Mouse (Mus musculus): ENCODE data around the gene Pcca.

Gene Pcca

DNA sequence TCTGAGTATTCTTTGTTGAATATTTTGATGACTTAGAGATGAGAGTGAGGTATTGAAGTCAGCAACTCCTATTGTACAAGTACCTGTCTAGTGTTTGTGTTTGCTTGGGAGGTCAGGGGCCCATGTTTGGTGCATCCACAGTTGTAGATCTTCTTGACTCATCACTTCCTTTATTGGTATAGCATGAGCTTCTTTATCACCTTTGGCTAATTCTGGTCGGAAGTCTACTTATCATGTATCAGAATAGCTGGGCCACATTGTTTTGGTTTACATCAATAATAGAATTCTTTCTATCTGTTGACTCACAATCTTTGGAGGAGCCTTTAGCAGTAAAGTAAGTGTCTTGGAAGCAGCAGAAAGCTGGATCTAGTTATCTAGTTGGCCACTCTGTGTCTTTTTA lies 108.3 kb downstream of the Pcca start:
- no peak for DNase-seq (ENCODE audit: low read depth, low spot score)

DNA sequence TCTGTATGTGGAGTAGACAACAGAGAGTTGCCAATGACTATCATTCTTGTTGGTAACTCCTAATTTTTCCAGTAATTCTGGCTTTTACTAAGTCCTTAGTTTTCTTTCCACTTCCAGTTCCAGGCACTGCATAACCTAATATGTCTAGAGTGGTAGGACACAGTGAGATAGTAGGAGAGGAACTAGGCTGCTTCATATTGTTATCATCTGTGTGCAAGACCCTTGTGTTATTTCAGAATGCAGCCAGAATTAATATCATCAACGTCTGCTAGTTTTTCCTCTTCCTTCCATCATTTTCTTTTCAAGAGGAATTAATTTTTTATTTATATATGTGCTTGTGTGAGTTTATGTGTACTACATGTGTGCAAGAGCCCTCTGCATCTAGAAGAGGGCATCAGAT lies 114.1 kb downstream of the Pcca start:
- DNase-seq (ENCODE audit: low read depth, low spot score), result no peak

DNA sequence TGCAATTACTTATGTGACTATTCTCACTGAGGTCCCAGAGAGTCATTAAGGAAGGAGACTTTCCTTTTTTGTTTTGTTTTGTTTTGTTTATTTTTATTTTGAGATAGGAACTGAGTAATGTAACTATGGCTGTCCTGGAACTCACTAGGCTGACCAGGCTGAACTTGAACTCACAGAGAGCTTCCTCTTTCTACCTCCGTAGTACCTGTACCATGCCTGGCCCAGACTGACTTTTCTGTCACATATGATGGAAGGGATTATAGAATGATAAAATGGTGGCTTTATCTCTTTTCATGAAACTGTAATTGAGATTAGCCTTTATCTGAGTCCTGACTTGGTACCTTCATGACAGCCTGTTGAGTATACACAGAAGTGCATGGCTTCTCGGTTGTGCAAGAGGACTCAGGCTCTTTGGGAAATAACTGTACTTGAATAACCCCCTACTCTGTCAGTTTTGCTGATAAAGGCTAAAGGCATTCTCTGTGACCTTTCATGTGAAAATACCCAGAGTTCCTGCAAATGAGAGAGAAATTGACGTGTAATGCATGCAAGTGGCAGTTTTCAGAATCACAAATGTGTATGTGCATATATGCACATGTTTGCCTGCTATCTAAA lies 115.3 kb downstream of the Pcca start:
- no peak for DNase-seq (ENCODE audit: low read depth, low spot score)

DNA sequence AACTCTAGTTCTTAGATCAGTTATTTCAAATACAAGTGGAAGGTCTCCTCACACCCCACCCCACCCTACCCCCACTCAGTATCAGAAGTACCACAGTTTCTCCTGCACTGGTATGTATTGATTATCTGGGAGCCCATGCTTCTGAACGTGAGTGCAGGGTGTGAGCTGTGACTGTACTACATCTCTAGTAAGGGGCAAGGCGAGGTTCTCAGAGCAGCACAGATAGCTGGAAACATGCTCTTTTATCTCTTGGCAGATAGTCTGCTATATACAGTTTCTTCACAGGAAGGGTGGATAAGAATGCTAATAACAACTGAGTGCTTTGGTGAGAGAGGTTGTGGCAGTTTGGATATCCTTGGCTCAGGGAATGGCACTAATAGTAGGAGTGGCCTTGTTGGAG lies 117.6 kb downstream of the Pcca start:
- no peak for DNase-seq (ENCODE audit: low read depth, low spot score)

DNA sequence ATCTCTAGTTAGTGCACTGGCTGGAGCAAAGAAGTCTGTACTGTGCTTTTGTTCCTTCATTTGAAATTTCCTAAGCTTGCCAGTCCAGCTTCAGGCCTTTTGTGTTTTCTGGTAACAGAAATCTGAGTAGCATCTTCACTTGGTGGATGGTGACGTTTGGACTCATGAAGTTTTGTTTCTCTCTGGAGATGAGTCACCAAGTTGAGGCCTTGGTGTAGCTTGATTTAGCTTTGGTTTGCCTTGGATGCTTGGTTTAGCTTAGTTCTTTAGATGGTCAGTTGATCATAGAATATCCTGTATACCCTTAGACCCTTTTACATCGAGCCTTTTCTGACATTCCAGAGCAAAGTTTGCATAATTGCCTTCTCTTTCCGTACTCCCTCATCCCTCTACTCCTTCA lies 141.5 kb downstream of the Pcca start:
- DNase-seq (ENCODE audit: low read depth, low spot score), result no peak

DNA sequence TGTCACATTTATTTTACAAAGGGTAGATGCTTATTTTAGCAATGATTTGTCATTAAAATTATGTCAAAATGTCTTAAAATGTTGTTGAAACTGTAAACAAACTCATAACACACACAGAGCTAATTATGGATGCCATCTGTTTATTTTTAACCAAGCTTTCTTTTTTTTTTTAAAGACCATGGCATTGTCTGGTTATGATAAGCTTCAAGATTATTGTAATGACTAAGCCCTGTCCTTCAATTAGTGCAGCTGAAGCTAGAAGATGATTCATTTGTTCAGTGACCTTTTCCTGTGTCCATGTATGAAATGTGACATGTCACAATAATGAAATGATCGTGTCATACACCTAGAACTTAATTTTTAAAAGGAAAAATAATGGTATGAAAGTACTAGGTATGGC lies 149.5 kb downstream of the Pcca start:
- no peak for DNase-seq (ENCODE audit: low read depth, low spot score)

DNA sequence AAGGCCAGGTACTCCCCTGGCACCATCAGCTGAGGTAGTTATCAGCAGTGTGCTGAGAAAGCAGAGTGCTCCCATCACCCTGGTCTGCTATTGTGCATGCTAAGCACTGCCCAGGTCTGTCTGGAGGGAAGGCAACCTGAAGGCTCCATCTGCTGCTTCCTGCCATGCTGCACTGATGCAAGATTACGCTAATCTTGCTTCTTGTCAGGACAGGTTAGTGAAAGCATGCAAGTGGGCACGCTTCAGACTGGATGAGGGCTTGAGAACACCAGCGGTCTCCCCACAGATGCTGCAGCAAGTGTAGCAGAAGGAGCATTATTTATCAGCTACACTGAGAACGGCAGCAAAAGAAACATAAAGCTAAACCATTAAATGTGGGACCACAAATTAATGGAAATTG lies 150.1 kb downstream of the Pcca start:
- no peak for DNase-seq (ENCODE audit: low read depth, low spot score)

DNA sequence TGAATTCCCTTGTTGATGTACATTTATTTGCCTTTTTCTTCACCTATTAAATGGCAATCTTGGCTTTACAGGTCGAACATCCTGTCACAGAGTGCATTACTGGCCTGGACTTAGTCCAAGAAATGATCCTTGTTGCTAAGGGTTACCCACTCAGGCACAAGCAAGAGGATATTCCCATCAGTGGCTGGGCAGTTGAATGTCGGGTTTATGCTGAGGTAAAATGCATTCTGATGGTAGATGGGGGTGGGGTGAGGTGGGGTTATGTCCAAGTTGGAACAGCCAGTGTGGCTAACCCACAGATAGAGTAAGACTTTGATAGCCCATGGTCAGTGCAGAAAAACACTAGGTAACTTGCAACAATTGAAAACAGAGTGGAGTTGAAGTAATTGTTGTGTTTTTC lies 150.7 kb downstream of the Pcca start:
- no peak for DNase-seq (ENCODE audit: low read depth, low spot score)

DNA sequence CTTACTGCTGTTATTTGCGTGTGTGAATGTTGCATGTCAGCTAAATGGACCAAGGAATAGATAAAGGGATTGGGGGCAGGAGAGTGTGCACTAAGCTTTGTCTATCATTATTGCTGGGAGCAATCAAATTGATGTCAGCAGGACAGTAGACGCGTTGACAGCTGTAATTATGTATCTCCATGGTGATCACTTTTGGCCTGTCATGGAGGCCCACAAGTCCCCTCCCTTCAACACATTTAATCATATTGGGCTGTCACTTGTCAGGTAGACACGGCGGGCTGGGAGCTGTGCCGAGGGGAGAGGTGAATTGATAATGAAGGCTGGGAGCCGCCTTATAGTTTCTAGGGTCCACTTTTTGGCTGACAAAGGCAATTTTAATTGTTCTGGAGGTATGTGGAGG lies 153.3 kb downstream of the Pcca start:
- DNase-seq (ENCODE audit: low read depth, low spot score), result no peak

DNA sequence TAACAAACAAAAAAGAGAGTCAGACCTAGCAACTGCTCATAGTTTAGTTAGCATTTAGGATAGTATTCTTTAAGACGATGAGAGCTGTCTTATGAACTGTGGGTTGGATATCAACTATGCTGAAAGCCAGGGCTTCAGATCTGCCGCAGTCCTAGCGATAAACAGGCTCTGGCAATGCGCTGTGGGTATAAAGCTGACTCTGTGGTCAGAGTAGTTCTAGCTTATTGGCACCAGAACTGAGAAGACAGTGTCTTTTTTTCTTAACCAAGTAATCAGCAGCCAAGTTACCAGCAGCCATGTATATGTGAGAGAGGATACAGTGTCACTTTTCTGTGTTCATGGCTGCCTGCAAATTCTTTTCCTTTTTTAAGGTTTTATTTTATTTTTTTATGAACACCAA lies 154.3 kb downstream of the Pcca start:
- DNase-seq (ENCODE audit: low read depth, low spot score), result no peak

DNA sequence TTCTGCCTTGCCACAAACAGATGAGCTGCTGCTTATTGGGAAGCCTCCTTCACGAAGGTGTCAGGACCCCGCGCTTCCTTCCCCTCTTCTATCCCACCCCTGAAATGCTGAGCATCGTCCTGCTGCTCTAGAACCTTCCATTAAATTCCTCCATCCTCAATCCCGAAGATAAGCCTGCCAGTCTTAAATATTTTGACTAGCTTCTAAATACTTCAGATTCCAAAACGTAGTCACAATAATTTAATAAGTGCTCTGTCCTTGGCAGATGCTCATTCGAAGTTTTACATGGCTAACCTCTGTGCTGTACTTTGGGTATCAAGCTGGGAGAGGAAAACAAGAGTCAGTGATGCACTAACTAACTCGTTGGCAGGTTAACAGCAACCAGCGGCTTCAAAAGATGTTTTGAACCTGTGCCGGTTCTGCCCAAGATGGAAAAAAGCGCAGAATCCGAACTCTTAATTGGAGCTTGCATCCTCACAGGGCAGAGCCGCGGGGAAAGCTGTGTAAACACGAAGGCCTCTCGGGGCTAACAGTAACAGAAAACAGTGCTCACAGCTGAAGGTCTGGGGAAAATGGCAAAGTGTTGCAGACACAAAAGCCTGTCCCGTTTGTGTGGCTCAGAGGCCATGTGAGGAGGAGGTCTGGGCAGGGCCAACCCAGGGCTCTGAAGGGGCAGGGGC lies 155.2 kb downstream of the Pcca start:
- no peak for DNase-seq (ENCODE audit: low read depth, low spot score)

DNA sequence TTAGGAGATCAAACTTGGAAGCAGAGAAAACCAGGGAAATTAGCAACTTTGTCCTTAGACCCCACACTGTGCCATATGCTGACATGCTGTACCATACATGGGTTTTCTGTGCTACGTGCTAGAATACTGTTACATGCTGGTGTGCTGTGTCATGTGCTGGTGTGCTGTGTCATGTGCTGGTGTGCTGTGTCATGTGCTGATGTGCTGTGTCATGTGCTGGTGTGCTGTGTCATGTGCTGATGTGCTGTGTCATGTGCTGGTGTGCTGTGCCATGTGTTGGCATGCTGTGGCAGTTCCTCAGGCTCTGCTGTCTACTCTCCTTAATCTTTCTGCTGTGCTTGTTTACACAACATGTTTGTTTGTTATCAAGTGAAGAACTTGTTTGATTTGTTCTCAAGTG lies 157.4 kb downstream of the Pcca start:
- DNase-seq (ENCODE audit: low read depth, low spot score), result no peak

DNA sequence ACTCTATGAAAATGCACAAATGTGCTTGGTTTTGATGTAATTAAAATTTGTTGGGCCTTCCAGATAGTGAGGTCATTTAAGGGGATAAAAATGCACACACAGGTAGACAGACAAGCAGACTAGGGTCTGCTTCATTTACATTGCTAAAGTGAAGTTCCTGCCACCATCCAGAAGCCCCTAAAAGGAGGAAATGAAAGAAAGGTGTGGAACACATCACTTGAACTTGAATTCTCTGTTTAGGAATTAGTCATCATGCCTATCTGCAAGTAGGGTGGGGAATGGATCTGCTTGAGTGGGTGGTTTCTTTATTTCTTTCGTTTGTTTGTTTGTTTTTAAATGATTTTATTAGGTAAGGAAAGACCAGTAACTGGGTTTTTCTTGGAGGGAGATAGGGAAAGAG lies 166.2 kb downstream of the Pcca start:
- no peak for DNase-seq (ENCODE audit: low read depth, low spot score)

DNA sequence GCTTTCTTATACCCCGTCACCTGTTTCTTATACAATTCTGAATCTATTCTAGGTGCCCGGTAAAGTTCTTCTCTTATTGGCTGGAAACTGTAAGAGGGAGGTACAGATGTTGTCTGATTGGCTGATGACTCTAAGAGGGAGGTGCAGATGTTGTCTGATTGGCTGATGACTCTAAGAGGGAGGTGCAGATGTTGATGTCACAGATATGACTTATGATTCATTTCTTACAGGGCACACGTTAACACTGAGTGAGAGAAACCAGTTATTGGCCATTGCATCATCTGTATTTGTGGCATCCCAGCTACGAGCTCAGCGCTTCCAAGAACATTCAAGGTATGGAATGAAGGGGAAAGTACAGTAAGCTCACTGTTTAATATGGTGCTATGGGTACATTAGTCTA lies 179.7 kb downstream of the Pcca start:
- DNase-seq (ENCODE audit: low read depth, low spot score), result no peak

DNA sequence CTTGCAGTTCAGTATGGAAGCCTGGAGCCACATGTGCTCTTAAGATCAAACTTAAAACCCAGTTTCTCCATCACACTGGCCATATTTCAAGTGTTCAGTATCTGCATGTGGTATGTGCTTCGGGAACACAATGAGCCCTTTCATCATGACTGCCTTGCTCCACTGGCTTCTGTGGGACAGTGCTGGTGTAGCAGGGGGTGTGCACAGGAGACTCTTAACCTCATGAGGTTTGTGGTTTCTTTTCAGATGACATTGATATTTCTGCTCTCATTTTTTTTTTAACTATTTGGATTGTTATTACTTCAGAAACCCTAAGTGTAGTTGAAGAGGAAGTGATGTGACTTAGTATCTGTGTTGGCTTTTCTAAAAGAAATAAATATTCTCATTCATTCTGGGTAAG lies 180.8 kb downstream of the Pcca start:
- peak; percentile 4 for DNase-seq (ENCODE audit: low read depth, low spot score)

DNA sequence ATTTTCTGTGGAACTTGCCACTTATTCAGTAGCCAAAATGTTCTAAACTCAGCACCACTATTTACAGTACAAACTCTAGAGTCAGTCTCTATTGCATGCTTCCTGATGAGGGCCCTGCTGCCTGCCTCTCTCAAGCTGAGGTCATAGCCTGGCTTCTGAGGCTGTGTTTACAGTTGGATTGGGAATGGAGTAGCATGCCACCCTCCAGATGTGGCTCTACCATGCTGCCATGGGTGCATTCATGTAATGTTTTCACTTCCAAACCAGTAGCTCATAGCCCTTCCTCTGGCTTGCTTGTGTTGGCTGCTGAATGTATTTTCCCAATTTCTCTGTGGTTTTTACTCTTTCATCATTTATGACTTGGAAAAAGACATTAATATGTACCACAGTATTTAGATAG lies 181.9 kb downstream of the Pcca start:
- DNase-seq (ENCODE audit: low read depth, low spot score), result no peak

DNA sequence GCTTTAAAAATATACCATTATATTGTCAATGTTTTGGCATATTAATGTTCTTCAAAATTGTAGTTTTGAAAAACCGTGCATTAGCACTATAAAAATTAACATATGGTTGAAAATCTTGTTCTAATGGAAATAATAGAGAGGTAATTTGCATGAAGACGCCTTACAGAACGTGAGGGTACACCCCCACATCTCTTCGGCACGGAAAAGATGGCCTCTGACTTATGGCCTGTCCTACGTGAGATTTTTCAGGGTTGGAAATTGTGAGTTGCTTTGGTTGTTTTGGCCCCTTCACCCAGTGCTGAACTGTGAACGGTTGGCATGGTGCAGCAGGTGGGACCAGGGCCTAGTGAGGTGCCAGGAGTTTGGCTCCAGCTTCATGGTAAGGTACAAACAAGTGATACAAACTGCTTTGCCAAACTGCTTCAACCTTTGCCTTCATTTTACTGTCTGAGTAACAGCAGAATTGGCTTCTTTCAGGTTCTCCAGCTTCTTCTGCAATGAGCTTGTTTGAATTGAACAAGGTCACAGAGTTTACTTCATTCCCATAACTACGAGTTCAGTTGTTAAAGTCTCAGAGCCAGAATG lies 185.5 kb downstream of the Pcca start:
- DNase-seq (ENCODE audit: low read depth, low spot score), result no peak

DNA sequence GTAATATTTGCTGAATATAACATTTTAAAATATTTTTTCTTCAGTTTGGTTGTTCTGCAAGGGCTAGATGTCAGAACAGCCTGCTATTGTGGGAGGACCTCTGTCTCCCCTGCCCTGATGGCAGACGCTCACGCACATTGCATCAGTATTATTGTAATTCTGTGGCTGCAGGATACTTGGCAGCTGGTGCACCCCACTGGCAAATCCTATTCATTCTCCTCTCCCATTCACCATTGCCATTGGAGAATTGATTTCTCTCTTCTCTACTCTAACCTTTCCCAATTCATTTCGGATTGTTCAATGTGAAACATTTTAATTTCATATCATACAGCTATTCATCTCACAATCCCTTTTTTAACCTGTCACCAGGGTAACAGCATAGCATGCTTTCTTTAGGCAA lies 186.9 kb downstream of the Pcca start:
- DNase-seq (ENCODE audit: low read depth, low spot score), result no peak

DNA sequence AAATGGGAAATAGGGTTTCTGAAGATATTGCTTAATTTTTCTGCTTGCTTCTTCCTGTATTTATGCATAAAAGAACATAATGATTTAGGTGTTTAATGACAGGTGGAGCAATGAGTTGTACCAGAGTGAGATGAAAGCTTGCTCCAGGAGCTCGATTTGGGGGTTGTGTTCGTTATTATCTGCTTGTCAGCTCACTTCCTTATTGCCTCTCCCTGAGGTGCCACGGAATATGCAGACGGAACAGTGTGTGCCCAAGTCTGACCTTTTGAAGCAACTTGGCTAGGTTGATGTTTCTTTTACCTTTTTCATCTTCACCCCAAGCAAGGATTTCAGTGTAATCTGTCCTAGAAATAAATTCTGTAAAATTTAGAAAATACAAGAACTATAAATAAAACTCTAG lies 187.6 kb downstream of the Pcca start:
- DNase-seq (ENCODE audit: low read depth, low spot score), result no peak

DNA sequence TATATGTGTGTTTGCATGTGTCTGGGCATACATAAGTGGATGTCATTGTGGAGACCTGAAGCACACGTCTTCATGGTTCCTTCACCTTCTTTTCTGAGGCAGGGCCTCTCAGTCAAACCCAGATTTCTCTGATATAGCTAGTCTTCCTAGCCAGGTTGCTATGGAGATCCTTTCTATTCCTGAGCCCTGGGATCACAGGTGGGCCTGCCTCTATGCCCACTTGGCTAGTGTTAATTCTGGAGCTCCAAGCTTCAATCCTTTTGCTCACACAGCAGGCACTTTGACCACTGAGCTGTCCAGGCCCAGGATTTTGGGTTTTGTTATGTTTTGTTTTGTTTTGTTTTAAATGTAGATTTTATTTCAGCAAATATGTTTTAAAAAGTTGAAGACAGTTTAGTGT lies 192.3 kb downstream of the Pcca start:
- DNase-seq (ENCODE audit: low read depth, low spot score), result no peak

DNA sequence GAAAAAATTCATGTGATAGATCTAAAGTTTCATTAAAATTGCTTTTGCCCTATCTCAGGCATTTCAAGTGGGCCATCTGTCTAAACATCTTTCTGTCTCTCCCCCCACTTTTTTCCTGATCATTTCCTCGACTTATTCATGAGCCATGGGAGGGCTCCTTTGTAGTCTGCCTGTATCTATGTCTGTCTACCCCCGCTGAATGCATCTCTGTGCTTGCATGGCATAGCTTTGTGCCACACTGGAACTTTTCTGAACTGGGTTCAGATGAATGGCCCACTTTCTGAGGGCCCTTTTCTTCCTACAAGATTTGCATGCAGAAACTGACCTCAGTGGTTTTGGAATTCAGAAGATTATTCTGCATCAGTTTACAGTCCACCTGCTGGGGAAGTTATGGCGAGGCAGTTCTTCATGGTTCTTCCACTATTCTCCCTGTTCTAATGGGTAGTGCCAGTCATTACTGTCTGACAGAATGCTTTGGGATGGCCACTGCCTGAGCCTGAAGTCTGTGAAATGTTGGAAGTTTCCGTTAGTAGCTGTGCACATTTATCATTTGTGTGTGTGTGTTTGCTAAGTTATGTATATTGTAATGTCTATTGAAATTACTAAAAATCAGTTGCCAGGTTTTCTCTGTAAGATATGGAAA lies 195.4 kb downstream of the Pcca start:
- DNase-seq (ENCODE audit: low read depth, low spot score), result no peak

DNA sequence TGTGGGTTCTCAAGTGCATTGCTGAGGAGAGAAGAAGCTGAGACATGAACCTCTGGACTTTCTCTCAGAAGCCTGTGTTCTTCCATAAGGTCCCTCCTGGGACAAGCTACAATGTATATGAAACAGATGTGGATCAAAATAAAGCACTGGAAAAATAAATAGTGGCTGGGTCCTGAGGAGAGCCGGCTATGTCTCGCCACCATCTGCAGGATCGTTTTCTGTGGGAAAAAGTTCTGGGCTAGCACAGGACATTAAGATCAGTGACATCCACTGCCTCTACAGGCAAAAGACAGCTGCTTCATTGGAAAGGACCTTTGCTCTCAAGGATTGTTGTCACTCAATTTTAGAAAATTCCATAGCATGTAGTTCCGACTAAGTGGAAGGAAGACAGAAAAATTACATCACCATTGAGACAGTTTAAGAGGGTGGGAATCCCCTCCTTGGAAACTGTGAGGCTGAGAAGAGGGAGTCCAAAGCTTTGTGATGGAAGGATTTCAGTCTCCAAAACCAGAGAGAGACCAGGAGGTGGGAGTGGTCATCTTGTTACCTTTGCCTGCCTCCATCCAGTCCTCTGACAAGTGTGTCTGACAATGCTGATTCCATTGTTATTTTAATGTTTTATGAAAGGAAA lies 196.9 kb downstream of the Pcca start:
- DNase-seq (ENCODE audit: low read depth, low spot score), result no peak

DNA sequence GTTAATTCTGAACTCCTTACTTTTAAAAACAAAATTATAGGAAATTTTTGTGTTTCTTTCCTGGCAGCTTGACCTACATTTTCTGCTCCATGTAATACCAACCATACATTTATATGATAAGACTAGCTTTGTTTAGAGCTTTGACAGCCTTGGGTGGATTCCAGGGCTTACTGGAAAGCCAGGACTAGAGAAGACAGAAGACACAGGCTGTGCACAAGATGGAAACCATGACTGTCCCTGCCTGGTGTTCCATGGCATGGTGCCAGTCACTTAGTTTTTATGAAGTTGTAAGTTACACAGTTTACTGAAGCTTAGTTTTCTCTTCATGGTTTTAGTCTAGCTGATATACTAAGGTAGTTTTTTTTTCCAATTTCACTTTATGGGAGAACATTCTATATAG lies 202.7 kb downstream of the Pcca start:
- no peak for DNase-seq (ENCODE audit: low read depth, low spot score)
